Mouse (Mus musculus): Measurements from ENCODE around the gene Kif19a.

The Kif19a gene

GRCm38 (mm10) chr11:114736913-114737624, 28.1 kb upstream of the Kif19a start:
- peak; percentile 61 for DNase-seq (ENCODE audit: low read depth, low spot score)
- Histone ChIP-seq H3K36me3 (ENCODE audit: control insufficient read depth, insufficient read depth, low read length, poor library complexity, severe bottlenecking) (no peaks in the 10 kb centered on the region), H3K27me3 (ENCODE audit: control insufficient read depth, insufficient read depth, low read length, poor library complexity, severe bottlenecking) (no peaks in the 10 kb centered on the region)

GRCm38 (mm10) chr11:114740598-114740997, 24.6 kb upstream of the Kif19a start:
- DNase-seq (ENCODE audit: low read depth, low spot score): peak; percentile 74
- no peaks in the 10 kb centered on the region for H3K36me3 ChIP-seq (ENCODE audit: control insufficient read depth, insufficient read depth, low read length, poor library complexity, severe bottlenecking)

GRCm38 (mm10) chr11:114741451-114741850, 23.7 kb upstream of the Kif19a start:
- Histone ChIP-seq H3K27me3 (ENCODE audit: control insufficient read depth, insufficient read depth, low read length, poor library complexity, severe bottlenecking) (no peaks in the 10 kb centered on the region), H3K36me3 (ENCODE audit: control insufficient read depth, insufficient read depth, low read length, poor library complexity, severe bottlenecking) (no peaks in the 10 kb centered on the region)
- DNase-seq (ENCODE audit: low read depth, low spot score): peak; percentile 27

More at GRCm38 (mm10) chr11:114740598-114740997, 24.6 kb upstream of the Kif19a start:
- no peaks in the 10 kb centered on the region for H3K27me3 ChIP-seq (ENCODE audit: control insufficient read depth, insufficient read depth, low read length, poor library complexity, severe bottlenecking)

- Histone ChIP-seq H3K27me3 (ENCODE audit: control insufficient read depth, insufficient read depth, low read length, poor library complexity, severe bottlenecking) (no peaks in the 10 kb centered on the region), H3K36me3 (ENCODE audit: control insufficient read depth, insufficient read depth, low read length, poor library complexity, severe bottlenecking) (no peaks in the 10 kb centered on the region)
- peak; percentile 94 for DNase-seq (ENCODE audit: low read depth, low spot score)
These were observed 20.1 kb upstream of the Kif19a start for GRCm38 (mm10) chr11:114745134-114745533.

GRCm38 (mm10) chr11:114747564-114748138, 17.5 kb upstream of the Kif19a start:
- no peaks in the 10 kb centered on the region for H3K27me3 ChIP-seq (ENCODE audit: control insufficient read depth, insufficient read depth, low read length, poor library complexity, severe bottlenecking)
- no peaks in the 10 kb centered on the region for H3K36me3 ChIP-seq (ENCODE audit: control insufficient read depth, insufficient read depth, low read length, poor library complexity, severe bottlenecking)
- DNase-seq (ENCODE audit: low read depth, low spot score): peak; percentile 70

GRCm38 (mm10) chr11:114769911-114770310, 4.7 kb downstream of the Kif19a start:
- DNase-seq (ENCODE audit: low read depth, low spot score): no peak
- Histone ChIP-seq H3K27me3 (ENCODE audit: control insufficient read depth, insufficient read depth, low read length, poor library complexity, severe bottlenecking) (no peaks in the 10 kb centered on the region), H3K36me3 (ENCODE audit: control insufficient read depth, insufficient read depth, low read length, poor library complexity, severe bottlenecking) (no peaks in the 10 kb centered on the region)

- no peaks in the 10 kb centered on the region for H3K27me3 ChIP-seq (ENCODE audit: control insufficient read depth, insufficient read depth, low read length, poor library complexity, severe bottlenecking)
- DNase-seq (ENCODE audit: low read depth, low spot score): no peak
- H3K36me3 ChIP-seq (ENCODE audit: control insufficient read depth, insufficient read depth, low read length, poor library complexity, severe bottlenecking): no peaks in the 10 kb centered on the region
These were observed 6.7 kb downstream of the Kif19a start for GRCm38 (mm10) chr11:114771896-114772295.

GRCm38 (mm10) chr11:114780076-114780475, 14.9 kb downstream of the Kif19a start:
- Histone ChIP-seq H3K27me3 (ENCODE audit: control insufficient read depth, insufficient read depth, low read length, poor library complexity, severe bottlenecking) (no peaks in the 10 kb centered on the region), H3K36me3 (ENCODE audit: control insufficient read depth, insufficient read depth, low read length, poor library complexity, severe bottlenecking) (no peaks in the 10 kb centered on the region)
- no peak for DNase-seq (ENCODE audit: low read depth, low spot score)

- Histone ChIP-seq H3K36me3 (ENCODE audit: control insufficient read depth, insufficient read depth, low read length, poor library complexity, severe bottlenecking) (no peaks in the 10 kb centered on the region), H3K27me3 (ENCODE audit: control insufficient read depth, insufficient read depth, low read length, poor library complexity, severe bottlenecking) (no peaks in the 10 kb centered on the region)
- peak; percentile 43 for DNase-seq (ENCODE audit: low read depth, low spot score)
These were observed 20.7 kb downstream of the Kif19a start for GRCm38 (mm10) chr11:114785892-114786291.

GRCm38 (mm10) chr11:114786326-114786725, 21.1 kb downstream of the Kif19a start:
- H3K36me3 ChIP-seq (ENCODE audit: control insufficient read depth, insufficient read depth, low read length, poor library complexity, severe bottlenecking): no peaks in the 10 kb centered on the region
- peak; percentile 59 for DNase-seq (ENCODE audit: low read depth, low spot score)
- no peaks in the 10 kb centered on the region for H3K27me3 ChIP-seq (ENCODE audit: control insufficient read depth, insufficient read depth, low read length, poor library complexity, severe bottlenecking)

- Histone ChIP-seq H3K27me3 (ENCODE audit: control insufficient read depth, insufficient read depth, low read length, poor library complexity, severe bottlenecking) (no peaks in the 10 kb centered on the region), H3K36me3 (ENCODE audit: control insufficient read depth, insufficient read depth, low read length, poor library complexity, severe bottlenecking) (no peaks in the 10 kb centered on the region)
- DNase-seq (ENCODE audit: low read depth, low spot score): no peak
These were observed 22.4 kb downstream of the Kif19a start for GRCm38 (mm10) chr11:114787611-114788010.

GRCm38 (mm10) chr11:114789061-114789714, 24.0 kb downstream of the Kif19a start:
- Histone ChIP-seq H3K27me3 (ENCODE audit: control insufficient read depth, insufficient read depth, low read length, poor library complexity, severe bottlenecking) (no peaks in the 10 kb centered on the region), H3K36me3 (ENCODE audit: control insufficient read depth, insufficient read depth, low read length, poor library complexity, severe bottlenecking) (no peaks in the 10 kb centered on the region)
- peak; percentile 84 for DNase-seq (ENCODE audit: low read depth, low spot score)

GRCm38 (mm10) chr11:114789716-114790115, 24.5 kb downstream of the Kif19a start:
- Histone ChIP-seq H3K36me3 (ENCODE audit: control insufficient read depth, insufficient read depth, low read length, poor library complexity, severe bottlenecking) (no peaks in the 10 kb centered on the region), H3K27me3 (ENCODE audit: control insufficient read depth, insufficient read depth, low read length, poor library complexity, severe bottlenecking) (no peaks in the 10 kb centered on the region)
- no peak for DNase-seq (ENCODE audit: low read depth, low spot score)

- no peaks in the 10 kb centered on the region for H3K27me3 ChIP-seq (ENCODE audit: control insufficient read depth, insufficient read depth, low read length, poor library complexity, severe bottlenecking)
- DNase-seq (ENCODE audit: low read depth, low spot score): no peak
- no peaks in the 10 kb centered on the region for H3K36me3 ChIP-seq (ENCODE audit: control insufficient read depth, insufficient read depth, low read length, poor library complexity, severe bottlenecking)
These were observed 25.0 kb downstream of the Kif19a start for GRCm38 (mm10) chr11:114790171-114790570.

- DNase-seq (ENCODE audit: low read depth, low spot score): no peak
- Histone ChIP-seq H3K27me3 (ENCODE audit: control insufficient read depth, insufficient read depth, low read length, poor library complexity, severe bottlenecking) (no peaks in the 10 kb centered on the region), H3K36me3 (ENCODE audit: control insufficient read depth, insufficient read depth, low read length, poor library complexity, severe bottlenecking) (no peaks in the 10 kb centered on the region)
These were observed 25.7 kb downstream of the Kif19a start for GRCm38 (mm10) chr11:114790841-114791240.

All from splenic B cell, adult 2 months (primary cell).